Mouse (Mus musculus): ENCODE data around the gene P3h4. TPM values are rescaled to one million over a fixed set of nuclear protein-coding genes. Genes with fewer than 3 reads are reported as not detected.

P3h4 gene
- total and polyA plus RNA-seq, 3 experiments, result not detected

GRCm38 (mm10) chr11:100414914-100415822 lies 532 bp upstream of the P3h4 start, which contains the start of gene Fkbp10:
Gene Fkbp10 (plus strand): TSS chr11:100415697.
- dilution Hi-C loops (cut with MboI; ENCODE audit: extremely low pct_ligation_motif_present, extremely low pct_unique_long_range_greater_than_20kb, low sequenced_read_pairs), result no loop called here
- Histone ChIP-seq H3K4me2 (ENCODE audit: insufficient read depth, low read depth, poor library complexity, severe bottlenecking) (no peak within 1 kb of the TSS), H3K79me2 (replicated peaks; ENCODE audit: control insufficient read depth, extremely low read depth, insufficient read depth, poor library complexity, severe bottlenecking) (no peaks in the 10 kb centered on the region), H3K4me3 (replicated peaks in 1 of 3; ENCODE audit: low read depth in 2 of 3, low read length in 2 of 3, poor library complexity in 1 of 3) (no peak within 1 kb of the TSS), H3K9me3 (replicated peaks; ENCODE audit: low read length) (no peaks in the 10 kb centered on the region), H3K9ac (ENCODE audit: insufficient read depth, low read depth) (no peak within 1 kb of the TSS), H3K27me3 (replicated peaks) (peaks cover 39% of the 10 kb centered on the region), H3K27ac (ENCODE audit: insufficient read depth, low read depth) (no peak within 1 kb of the TSS), H3K4me1 (ENCODE audit: control insufficient read depth in 1 of 2, insufficient read depth in 2 of 2) (no peaks in the 10 kb centered on the region), H3K36me3 (replicated peaks in 1 of 2; ENCODE audit: control insufficient read depth in 1 of 2, insufficient read depth in 1 of 2, low read length in 1 of 2) (no peaks in the 10 kb centered on the region)
- in situ Hi-C loops (cut with MboI; ENCODE audit: low pct_ligation_motif_present, low pct_unique_long_range_greater_than_20kb, low sequenced_read_pairs), result no loop called here
- no peak for TF ChIP-seq ZMIZ1 (IDR thresholded peaks at IDR 0.05; ENCODE audit: low read depth, low read length)
- no peak for TF ChIP-seq PAX5 (IDR thresholded peaks at IDR 0.05; ENCODE audit: low read length)
- TF ChIP-seq MAFK (IDR thresholded peaks at IDR 0.05; ENCODE audit: insufficient replicate concordance, low read length), result no peak
- TF ChIP-seq POLR2A (IDR thresholded peaks at IDR 0.05; ENCODE audit: low read depth, low read length), result no peak
- TF ChIP-seq IRF4 (IDR thresholded peaks at IDR 0.05; ENCODE audit: low read depth, low read length), result no peak
- no peak for TF ChIP-seq MAZ (IDR thresholded peaks at IDR 0.05; ENCODE audit: low read depth, low read length)
- no peak for DNase-seq (ENCODE audit: extremely low read depth)

GRCm38 (mm10) chr11:100413541-100413940 lies 1.1 kb downstream of the P3h4 start:
- no peak overlapping the region for H3K9ac ChIP-seq (ENCODE audit: insufficient read depth, low read depth)

DNA sequence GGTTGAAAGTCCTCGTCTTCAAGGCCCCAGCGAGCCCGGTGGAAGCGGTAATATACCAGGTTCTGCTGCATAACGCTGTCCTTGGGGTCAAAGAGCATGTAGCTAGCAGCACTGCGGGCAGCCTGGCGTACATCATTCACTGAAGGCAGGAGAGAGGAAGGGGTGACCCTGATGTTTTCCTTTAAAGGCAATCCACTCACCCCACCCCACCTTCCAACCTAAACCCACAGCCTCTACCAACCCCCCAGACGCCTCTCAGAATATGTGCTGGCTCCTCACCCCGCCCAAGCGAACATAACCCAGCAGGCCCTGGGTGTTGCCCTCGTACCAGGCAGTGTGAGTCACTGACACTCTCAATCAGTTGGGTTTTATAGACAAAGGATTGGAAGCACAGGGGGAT lies 2.9 kb downstream of the P3h4 start:
- H3K36me3 ChIP-seq (replicated peaks in 1 of 2; ENCODE audit: control insufficient read depth in 1 of 2, insufficient read depth in 1 of 2, low read length in 1 of 2), result no peaks in the 10 kb centered on the region
- peaks cover 50% of the 10 kb centered on the region for H3K27me3 ChIP-seq (replicated peaks)
- peaks cover 0 to 6% of the 10 kb centered on the region in 2 experiments; a peak in 1 of 4 replicates for H3K4me1 ChIP-seq (ENCODE audit: control insufficient read depth in 1 of 2, insufficient read depth in 2 of 2)
- no peak overlapping the region for H3K9ac ChIP-seq (ENCODE audit: insufficient read depth, low read depth)
- H3K9me3 ChIP-seq (replicated peaks; ENCODE audit: low read length), result no peaks in the 10 kb centered on the region
- in situ Hi-C loops (cut with MboI; ENCODE audit: low pct_ligation_motif_present, low pct_unique_long_range_greater_than_20kb, low sequenced_read_pairs) (no loop called here), dilution Hi-C loops (cut with MboI; ENCODE audit: extremely low pct_ligation_motif_present, extremely low pct_unique_long_range_greater_than_20kb, low sequenced_read_pairs) (no loop called here)
- no peak for DNase-seq (ENCODE audit: extremely low read depth)
- TF ChIP-seq MAFK (IDR thresholded peaks at IDR 0.05; ENCODE audit: insufficient replicate concordance, low read length), result no peak
- no peak for TF ChIP-seq CHD1 (IDR thresholded peaks at IDR 0.05; ENCODE audit: low read depth, low read length)
- TF ChIP-seq TBP (conservative IDR thresholded peaks at IDR 0.05; ENCODE audit: low read depth, low read length), result no peak
- no peak for TF ChIP-seq ZMIZ1 (IDR thresholded peaks at IDR 0.05; ENCODE audit: low read depth, low read length)
- no peak for TF ChIP-seq ZNF384 (IDR thresholded peaks at IDR 0.05; ENCODE audit: low read depth, low read length)
- TF ChIP-seq ETS1 (conservative IDR thresholded peaks at IDR 0.05; ENCODE audit: low read depth, low read length), result no peak
- TF ChIP-seq IRF4 (IDR thresholded peaks at IDR 0.05; ENCODE audit: low read depth, low read length), result no peak
- TF ChIP-seq EP300 (IDR thresholded peaks at IDR 0.05; ENCODE audit: low read length), result no peak
- TF ChIP-seq CTCF (conservative IDR thresholded peaks at IDR 0.05 in 1 of 2, IDR thresholded peaks at IDR 0.05 in 1 of 2; ENCODE audit: low read depth in 2 of 2, low read length in 2 of 2), result no peak
- no peak for TF ChIP-seq NELFE (IDR thresholded peaks at IDR 0.05; ENCODE audit: low read depth, low read length)
- no peak for TF ChIP-seq TCF12 (IDR thresholded peaks at IDR 0.05; ENCODE audit: low read depth, low read length)
- TF ChIP-seq POLR2AphosphoS2 (IDR thresholded peaks at IDR 0.05; ENCODE audit: low read depth, low read length), result no peak
- TF ChIP-seq USF1 (IDR thresholded peaks at IDR 0.05; ENCODE audit: low read depth, low read length), result no peak
- no peak for TF ChIP-seq UBTF (IDR thresholded peaks at IDR 0.05; ENCODE audit: low read depth, low read length)
- TF ChIP-seq PAX5 (IDR thresholded peaks at IDR 0.05; ENCODE audit: low read length), result no peak
- TF ChIP-seq E2F4 (IDR thresholded peaks at IDR 0.05; ENCODE audit: insufficient replicate concordance, low read depth, low read length), result no peak
- H3K4me3 ChIP-seq (replicated peaks in 1 of 3; ENCODE audit: low read depth in 2 of 3, low read length in 2 of 3, poor library complexity in 1 of 3), result no peak overlapping the region
- H3K79me2 ChIP-seq (replicated peaks; ENCODE audit: control insufficient read depth, extremely low read depth, insufficient read depth, poor library complexity, severe bottlenecking), result no peaks in the 10 kb centered on the region
- H3K27ac ChIP-seq (ENCODE audit: insufficient read depth, low read depth), result no peak overlapping the region
- no peak overlapping the region for H3K4me2 ChIP-seq (ENCODE audit: insufficient read depth, low read depth, poor library complexity, severe bottlenecking)

More at GRCm38 (mm10) chr11:100413541-100413940, 1.1 kb downstream of the P3h4 start:
- no peaks in the 10 kb centered on the region for H3K9me3 ChIP-seq (replicated peaks; ENCODE audit: low read length)
- H3K79me2 ChIP-seq (replicated peaks; ENCODE audit: control insufficient read depth, extremely low read depth, insufficient read depth, poor library complexity, severe bottlenecking), result no peaks in the 10 kb centered on the region
- in situ Hi-C loops (cut with MboI; ENCODE audit: low pct_ligation_motif_present, low pct_unique_long_range_greater_than_20kb, low sequenced_read_pairs) (no loop called here), dilution Hi-C loops (cut with MboI; ENCODE audit: extremely low pct_ligation_motif_present, extremely low pct_unique_long_range_greater_than_20kb, low sequenced_read_pairs) (no loop called here)
- no peak overlapping the region for H3K4me3 ChIP-seq (replicated peaks in 1 of 3; ENCODE audit: low read depth in 2 of 3, low read length in 2 of 3, poor library complexity in 1 of 3)
- no peak for DNase-seq (ENCODE audit: extremely low read depth)
- peaks cover 46% of the 10 kb centered on the region for H3K27me3 ChIP-seq (replicated peaks)
- no peak overlapping the region for H3K4me2 ChIP-seq (ENCODE audit: insufficient read depth, low read depth, poor library complexity, severe bottlenecking)
- no peak overlapping the region for H3K27ac ChIP-seq (ENCODE audit: insufficient read depth, low read depth)
- TF ChIP-seq POLR2AphosphoS2 (IDR thresholded peaks at IDR 0.05; ENCODE audit: low read depth, low read length), result no peak
- no peak for TF ChIP-seq SMC3 (IDR thresholded peaks at IDR 0.05; ENCODE audit: low read depth, low read length)
- TF ChIP-seq USF2 (conservative IDR thresholded peaks at IDR 0.05; ENCODE audit: low read depth, low read length), result no peak
- H3K36me3 ChIP-seq (replicated peaks in 1 of 2; ENCODE audit: control insufficient read depth in 1 of 2, insufficient read depth in 1 of 2, low read length in 1 of 2), result no peaks in the 10 kb centered on the region
- no peaks in the 10 kb centered on the region for H3K4me1 ChIP-seq (ENCODE audit: control insufficient read depth in 1 of 2, insufficient read depth in 2 of 2)
